ENCODE assay signal across 16 mouse cellular contexts in the genomic region with DNA sequence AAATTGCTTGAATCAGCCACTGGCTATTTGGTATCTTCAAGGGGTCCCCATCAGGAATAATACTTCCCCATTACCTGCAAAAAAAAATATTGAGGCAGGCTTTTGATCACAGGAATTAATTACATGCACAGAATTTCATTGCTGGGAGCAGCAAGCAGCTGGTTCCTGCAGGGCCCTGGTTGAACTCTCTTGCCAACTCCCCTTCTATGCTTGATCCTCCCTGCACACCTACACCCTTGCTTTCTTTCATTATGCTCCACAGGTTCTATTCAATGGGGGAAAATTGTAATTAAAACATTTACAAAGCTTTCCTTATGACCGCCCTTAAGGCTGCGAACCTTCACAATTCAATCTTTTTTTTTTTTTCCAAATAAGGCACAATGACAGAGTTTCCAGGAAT.
DNase-seq lines count a peak whose midpoint lies in the region; ATAC-seq lines count a peak whose summit lies in the region.
"Had no signal": no experiment of that assay in that cellular context is flagged by ENCODE, and none has a peak within 500 bp of the region (broad histone marks: within the 10 kb centered on the region; RNA-seq: fewer than 3 reads in every experiment).

No protein-coding gene starts in this region.

- no peaks in the 10 kb centered on the region for H3K36me3 ChIP-seq in forebrain, embryonic 14.5 days (ENCODE audit: control insufficient read depth, insufficient read depth, low read length)
- no peaks in the 10 kb centered on the region for H3K36me3 ChIP-seq in forebrain, embryonic 16.5 days (ENCODE audit: control insufficient read depth, insufficient read depth)
- no peaks in the 10 kb centered on the region for H3K36me3 ChIP-seq in hindbrain, embryonic 16.5 days (ENCODE audit: control insufficient read depth, insufficient read depth, low read length)
- H3K36me3 ChIP-seq in hindbrain, embryonic 10.5 days = no peaks in the 10 kb centered on the region
- H3K36me3 ChIP-seq in neural tube, embryonic 13.5 days = no peaks in the 10 kb centered on the region
- H3K36me3 ChIP-seq: embryonic facial prominence, embryonic 12.5 days; heart, embryonic 13.5 days; hindbrain, embryonic 15.5 days had no signal

- DNase-seq in forebrain, embryonic 14.5 days (ENCODE audit: low spot score) = peak; percentile 13
- DNase-seq in hindbrain, embryonic 10.5 days (ENCODE audit: low spot score) = no peak
- DNase-seq in neural tube, embryonic 10.5 days (ENCODE audit: extremely low spot score, low spot score) = no peak
- DNase-seq: adrenal gland, adult 2 months; adrenal gland, postnatal 25 days; cerebellum, adult 2 months; gastrocnemius, postnatal 36 days; heart, adult 11 months; heart, postnatal 36 days; kidney, adult 11 months had no signal

- no peak overlapping the region for H3K9ac ChIP-seq in forebrain, embryonic 14.5 days (ENCODE audit: low read length)
- no peak overlapping the region for H3K9ac ChIP-seq in forebrain, embryonic 16.5 days (replicated peaks; ENCODE audit: low read depth, low read length)
- H3K9ac ChIP-seq in hindbrain, embryonic 16.5 days (ENCODE audit: low read depth, low read length) = no peak overlapping the region
- H3K9ac ChIP-seq in neural tube, embryonic 13.5 days = no peak overlapping the region
- H3K9ac ChIP-seq: embryonic facial prominence, embryonic 12.5 days; heart, embryonic 13.5 days; hindbrain, embryonic 15.5 days had no signal

- H3K4me1 ChIP-seq in forebrain, embryonic 14.5 days (ENCODE audit: control insufficient read depth, insufficient read depth, low read length) = peaks cover 7% of the 10 kb centered on the region; the same call in 1 of the 2 replicates
- 0 out of 2 replicates have a peak, but pooled peaks cover 2% of the 10 kb centered on the region for H3K4me1 ChIP-seq in forebrain, embryonic 16.5 days (replicated peaks; ENCODE audit: control insufficient read depth, insufficient read depth, low read length)
- H3K4me1 ChIP-seq in hindbrain, embryonic 16.5 days (ENCODE audit: control insufficient read depth, insufficient read depth, low read depth, low read length) = no peaks in the 10 kb centered on the region
- peaks cover 9% of the 10 kb centered on the region; the same call in 1 of the 2 replicates for H3K4me1 ChIP-seq in hindbrain, embryonic 10.5 days (replicated peaks)
- H3K4me1 ChIP-seq in neural tube, embryonic 13.5 days (replicated peaks) = peaks cover 17% of the 10 kb centered on the region
- H3K4me1 ChIP-seq: embryonic facial prominence, embryonic 12.5 days; heart, embryonic 13.5 days had no signal

- ATAC-seq in forebrain, embryonic 14.5 days = no peak
- ATAC-seq in forebrain, embryonic 16.5 days = no peak
- ATAC-seq in hindbrain, embryonic 16.5 days = 0 out of 2 replicates have a peak, but pooled peaks have one; percentile 42
- no peak for ATAC-seq in neural tube, embryonic 13.5 days (ENCODE audit: low read depth)

- 6% methylated on average over 2 of the region's 2 CpGs for WGBS in forebrain, embryonic 14.5 days
- WGBS in forebrain, embryonic 16.5 days = 11% methylated on average over 2 of the region's 2 CpGs
- WGBS in hindbrain, embryonic 16.5 days = 50% methylated on average over 2 of the region's 2 CpGs
- WGBS in hindbrain, embryonic 10.5 days = 62% methylated on average over 2 of the region's 2 CpGs
- 63% methylated on average over 2 of the region's 2 CpGs for WGBS in neural tube, embryonic 13.5 days

- H3K27me3 ChIP-seq in forebrain, embryonic 14.5 days (replicated peaks; ENCODE audit: control insufficient read depth, insufficient read depth, low read length) = no peaks in the 10 kb centered on the region
- H3K27me3 ChIP-seq in forebrain, embryonic 16.5 days (replicated peaks; ENCODE audit: control insufficient read depth, insufficient read depth, low read length) = no peaks in the 10 kb centered on the region
- no peaks in the 10 kb centered on the region for H3K27me3 ChIP-seq in hindbrain, embryonic 16.5 days (replicated peaks; ENCODE audit: control insufficient read depth, insufficient read depth, low read length)
- no peaks in the 10 kb centered on the region for H3K27me3 ChIP-seq in hindbrain, embryonic 10.5 days (ENCODE audit: insufficient read depth, poor library complexity, severe bottlenecking)
- H3K27me3 ChIP-seq in neural tube, embryonic 13.5 days = no peaks in the 10 kb centered on the region; the same call in 1 of the 2 replicates
- H3K27me3 ChIP-seq: embryonic facial prominence, embryonic 12.5 days; heart, embryonic 13.5 days; hindbrain, embryonic 15.5 days had no signal

- H3K27ac ChIP-seq in forebrain, embryonic 14.5 days (ENCODE audit: low read depth, low read length) = no peak overlapping the region
- no peak overlapping the region; the same call in 1 of the 2 replicates for H3K27ac ChIP-seq in forebrain, embryonic 16.5 days (ENCODE audit: low read length)
- no peak overlapping the region for H3K27ac ChIP-seq in hindbrain, embryonic 16.5 days (ENCODE audit: low read depth, low read length)
- no peak overlapping the region for H3K27ac ChIP-seq in hindbrain, embryonic 10.5 days
- H3K27ac ChIP-seq in neural tube, embryonic 13.5 days (replicated peaks) = 0 out of 2 replicates have a peak overlapping the region, but pooled peaks have one; percentile 3
- H3K27ac ChIP-seq: embryonic facial prominence, embryonic 12.5 days; heart, embryonic 13.5 days; hindbrain, embryonic 15.5 days had no signal

- H3K4me2 ChIP-seq in forebrain, embryonic 14.5 days (ENCODE audit: low read length) = no peak overlapping the region
- H3K4me2 ChIP-seq in forebrain, embryonic 16.5 days (ENCODE audit: low read length) = no peak overlapping the region
- H3K4me2 ChIP-seq in hindbrain, embryonic 16.5 days (ENCODE audit: low read length) = no peak overlapping the region
- H3K4me2 ChIP-seq in neural tube, embryonic 13.5 days = no peak overlapping the region
- H3K4me2 ChIP-seq: embryonic facial prominence, embryonic 12.5 days; heart, embryonic 13.5 days; hindbrain, embryonic 15.5 days had no signal

- H3K9me3 ChIP-seq in forebrain, embryonic 14.5 days (replicated peaks; ENCODE audit: control insufficient read depth, low read length) = no peaks in the 10 kb centered on the region
- H3K9me3 ChIP-seq in forebrain, embryonic 16.5 days (ENCODE audit: control insufficient read depth, low read length) = no peaks in the 10 kb centered on the region
- H3K9me3 ChIP-seq in hindbrain, embryonic 16.5 days (ENCODE audit: control insufficient read depth, low read length) = no peaks in the 10 kb centered on the region
- no peaks in the 10 kb centered on the region for H3K9me3 ChIP-seq in hindbrain, embryonic 10.5 days
- H3K9me3 ChIP-seq in neural tube, embryonic 13.5 days = no peaks in the 10 kb centered on the region
- H3K9me3 ChIP-seq: embryonic facial prominence, embryonic 12.5 days; heart, embryonic 13.5 days; hindbrain, embryonic 15.5 days had no signal

- no peak overlapping the region for H3K4me3 ChIP-seq in forebrain, embryonic 14.5 days (ENCODE audit: low read depth, low read length)
- H3K4me3 ChIP-seq in forebrain, embryonic 16.5 days (replicated peaks; ENCODE audit: low read length) = no peak overlapping the region
- no peak overlapping the region for H3K4me3 ChIP-seq in hindbrain, embryonic 16.5 days (ENCODE audit: low read length)
- H3K4me3 ChIP-seq in hindbrain, embryonic 10.5 days = no peak overlapping the region
- no peak overlapping the region for H3K4me3 ChIP-seq in neural tube, embryonic 13.5 days
- H3K4me3 ChIP-seq: embryonic facial prominence, embryonic 12.5 days; heart, embryonic 13.5 days; hindbrain, embryonic 15.5 days had no signal
